Mouse (Mus musculus): ENCODE data around the gene Mark1. TPM values are rescaled to one million over a fixed set of nuclear protein-coding genes. Genes with fewer than 3 reads are reported as not detected.

Gene Mark1
- polyA plus RNA-seq, 1 experiment, result not detected

DNA sequence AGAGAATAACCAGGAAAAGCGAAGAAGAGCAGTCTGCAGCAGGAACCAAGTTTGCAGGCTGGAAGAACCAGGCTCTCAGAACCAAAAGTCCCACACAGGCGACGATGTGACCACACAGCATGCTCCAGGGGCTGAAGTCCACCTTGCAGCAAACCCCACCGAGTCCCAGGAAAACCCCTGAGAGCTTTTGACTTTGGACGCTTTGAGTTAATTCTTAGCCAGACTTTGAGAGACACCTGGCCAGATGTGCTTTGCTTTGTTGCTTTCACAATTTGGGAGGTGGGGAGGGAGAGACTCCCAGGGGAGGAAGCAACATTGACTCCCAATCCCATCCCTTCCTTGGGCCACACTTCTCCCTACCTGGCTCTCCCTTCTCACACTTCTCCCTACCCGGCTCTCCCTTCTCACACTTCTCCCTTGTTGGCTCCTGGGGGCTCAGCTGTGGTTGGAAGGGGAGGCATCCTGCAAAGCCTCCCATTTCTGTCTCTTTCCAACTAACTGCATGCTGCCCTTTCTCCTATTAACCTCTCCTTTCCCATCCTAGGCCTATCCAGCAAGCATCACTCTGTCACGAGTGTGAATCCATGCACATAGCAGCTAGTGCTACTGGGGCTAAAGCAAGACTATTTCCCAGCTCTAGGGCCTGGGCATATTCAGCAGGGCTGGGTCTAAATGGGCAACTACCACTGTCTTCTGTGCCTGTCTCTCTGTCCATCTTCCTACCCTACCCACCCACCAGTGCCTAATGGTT, 127.1 kb downstream of the Mark1 start:
- no peak for TF ChIP-seq CTCF (IDR thresholded peaks at IDR 0.05; ENCODE audit: insufficient read depth, low read depth, low read length)
- TF ChIP-seq POLR2A (IDR thresholded peaks at IDR 0.05; ENCODE audit: insufficient read depth, low read depth, low read length), result no peak
- Histone ChIP-seq H3K4me1 (ENCODE audit: control insufficient read depth, insufficient read depth, low read length) (peaks cover 25% of the 10 kb centered on the region), H3K27ac (ENCODE audit: insufficient read depth, low read depth, low read length) (no peak overlapping the region), H3K4me3 (ENCODE audit: insufficient read depth, low read depth, low read length) (no peak overlapping the region)
- 91% methylated on average over 7 of the region's 7 CpGs for WGBS

DNA sequence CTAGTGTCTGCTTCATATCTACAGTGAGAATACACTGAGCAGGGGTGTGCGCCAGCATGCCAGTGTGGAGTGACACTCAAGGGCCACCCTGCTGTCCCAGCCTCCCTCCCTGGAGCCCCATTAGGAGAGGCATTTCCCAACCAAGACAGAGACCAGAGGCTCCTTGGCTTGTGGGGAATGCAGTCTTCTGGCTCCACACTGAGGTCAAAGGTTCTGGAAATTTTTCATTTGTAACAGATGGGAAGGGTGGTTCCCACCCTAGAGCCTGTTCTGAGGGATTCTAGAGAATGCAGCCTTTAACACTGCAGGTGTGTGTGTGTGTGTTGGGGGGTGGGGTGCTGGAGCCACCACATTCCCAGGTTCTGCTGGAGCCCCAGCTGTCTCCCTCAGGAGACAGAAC, 127.9 kb downstream of the Mark1 start:
- TF ChIP-seq POLR2A (IDR thresholded peaks at IDR 0.05; ENCODE audit: insufficient read depth, low read depth, low read length), result no peak
- TF ChIP-seq CTCF (IDR thresholded peaks at IDR 0.05; ENCODE audit: insufficient read depth, low read depth, low read length), result no peak
- Histone ChIP-seq H3K4me1 (ENCODE audit: control insufficient read depth, insufficient read depth, low read length) (peaks cover 28% of the 10 kb centered on the region), H3K27ac (ENCODE audit: insufficient read depth, low read depth, low read length) (no peak overlapping the region), H3K4me3 (ENCODE audit: insufficient read depth, low read depth, low read length) (no peak overlapping the region)
- whole genome bisulfite sequencing, result 97% methylated on average over 1 of the region's 1 CpGs

DNA sequence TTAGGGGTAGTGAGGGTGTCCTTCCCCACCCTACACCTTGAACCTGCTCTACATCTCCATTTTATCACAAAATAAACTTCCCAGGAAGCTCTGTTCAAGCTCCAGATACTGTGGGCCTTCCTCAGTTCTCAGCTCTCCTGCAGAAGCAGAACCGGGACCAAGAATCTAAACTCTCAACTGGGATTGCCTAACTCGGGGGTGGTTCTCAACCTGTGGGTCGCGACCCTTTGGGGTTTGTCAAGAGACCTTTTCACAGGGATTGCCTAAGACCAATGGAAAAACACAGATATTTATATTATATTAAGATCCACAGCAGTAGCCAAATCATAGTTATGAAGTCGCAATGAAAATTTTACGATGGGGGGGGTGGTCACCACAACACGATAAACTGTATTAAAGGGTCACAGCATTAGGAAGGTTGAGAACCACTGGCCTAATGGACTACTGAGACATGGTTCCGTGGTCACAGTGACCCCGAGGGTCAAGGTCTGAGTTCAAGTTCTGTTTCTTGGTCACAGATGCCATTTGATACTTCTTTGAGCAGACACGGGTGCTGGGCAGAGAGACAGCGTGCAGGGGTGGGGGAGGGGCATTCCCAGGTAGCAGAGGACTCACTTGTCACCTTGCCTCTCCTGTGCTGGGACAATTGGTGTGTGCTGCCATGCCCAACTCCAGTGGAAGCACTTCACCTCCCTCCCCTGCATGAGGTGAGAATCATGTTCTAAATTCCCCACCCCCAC, 128.6 kb downstream of the Mark1 start:
- Histone ChIP-seq H3K27ac (ENCODE audit: insufficient read depth, low read depth, low read length) (no peak overlapping the region), H3K4me3 (ENCODE audit: insufficient read depth, low read depth, low read length) (no peak overlapping the region), H3K4me1 (ENCODE audit: control insufficient read depth, insufficient read depth, low read length) (peaks cover 28% of the 10 kb centered on the region)
- 82% methylated on average over 11 of the region's 11 CpGs for WGBS
- TF ChIP-seq POLR2A (IDR thresholded peaks at IDR 0.05; ENCODE audit: insufficient read depth, low read depth, low read length) (no peak), CTCF (IDR thresholded peaks at IDR 0.05; ENCODE audit: insufficient read depth, low read depth, low read length) (no peak)

DNA sequence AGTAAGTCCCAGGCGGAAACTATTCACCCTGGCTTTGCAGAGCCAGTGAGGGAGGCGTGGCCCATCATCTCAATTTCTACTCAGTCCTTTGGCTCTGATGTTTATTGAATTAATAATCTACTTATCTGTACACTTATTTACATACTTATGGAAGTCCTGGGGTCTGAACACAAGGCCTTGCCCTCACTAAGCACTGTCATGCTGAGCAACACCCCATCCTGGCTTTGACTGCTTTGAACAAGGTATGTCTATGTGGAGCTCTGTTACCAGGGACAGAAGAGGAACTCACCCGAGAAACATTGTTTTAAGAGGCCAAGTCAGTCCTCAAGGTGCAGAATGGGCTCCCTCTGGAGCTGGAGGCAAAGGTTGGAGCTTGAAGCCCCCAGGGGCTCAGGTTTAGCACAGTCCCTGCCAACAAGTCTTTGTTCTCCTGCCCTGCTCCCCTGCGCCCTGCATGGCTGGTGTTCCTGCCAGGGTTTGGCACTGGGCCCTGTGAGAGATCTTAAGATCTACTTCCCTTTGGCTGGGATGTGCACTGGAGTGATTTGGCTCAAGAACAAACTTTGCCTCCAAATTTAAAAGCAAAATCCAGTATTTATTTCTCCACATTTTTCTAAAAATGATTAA, 129.3 kb downstream of the Mark1 start:
- H3K4me3 ChIP-seq (ENCODE audit: insufficient read depth, low read depth, low read length), result no peak overlapping the region
- no peak for TF ChIP-seq POLR2A (IDR thresholded peaks at IDR 0.05; ENCODE audit: insufficient read depth, low read depth, low read length)
- TF ChIP-seq CTCF (IDR thresholded peaks at IDR 0.05; ENCODE audit: insufficient read depth, low read depth, low read length), result no peak
- WGBS, result 65% methylated on average over 4 of the region's 4 CpGs
- H3K4me1 ChIP-seq (ENCODE audit: control insufficient read depth, insufficient read depth, low read length), result peaks cover 28% of the 10 kb centered on the region
- peak overlapping the region; percentile 9; the same call in 1 of the 2 replicates for H3K27ac ChIP-seq (ENCODE audit: insufficient read depth, low read depth, low read length)

DNA sequence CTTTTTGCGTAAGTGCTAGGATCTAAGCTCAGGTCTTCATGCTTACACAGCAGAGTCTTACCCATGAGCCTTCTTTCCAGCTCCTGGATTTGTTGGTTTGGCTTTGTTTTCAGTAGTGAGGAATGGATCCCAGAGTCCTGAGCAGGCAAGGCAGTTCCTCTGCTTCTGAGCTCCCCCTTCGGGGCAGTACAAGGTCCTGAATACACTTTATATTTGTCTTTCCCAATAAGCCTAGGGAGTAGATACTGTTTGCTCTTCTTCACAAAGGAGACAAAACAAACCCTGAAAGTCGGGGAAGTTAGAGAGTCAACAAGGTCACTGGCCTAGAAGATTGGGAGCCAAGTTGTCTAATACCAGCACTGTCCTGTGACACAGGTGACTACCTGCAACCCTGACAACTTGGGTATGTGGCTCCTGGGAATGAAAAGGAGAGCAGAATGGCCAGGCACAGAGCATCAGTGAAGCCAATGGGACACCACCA, 131.7 kb downstream of the Mark1 start:
- no peak for TF ChIP-seq CTCF (IDR thresholded peaks at IDR 0.05; ENCODE audit: insufficient read depth, low read depth, low read length)
- no peak for TF ChIP-seq POLR2A (IDR thresholded peaks at IDR 0.05; ENCODE audit: insufficient read depth, low read depth, low read length)
- WGBS, result 87% methylated on average over 3 of the region's 3 CpGs
- H3K4me3 ChIP-seq (ENCODE audit: insufficient read depth, low read depth, low read length), result no peak overlapping the region
- no peak overlapping the region for H3K27ac ChIP-seq (ENCODE audit: insufficient read depth, low read depth, low read length)
- peaks cover 16% of the 10 kb centered on the region for H3K4me1 ChIP-seq (ENCODE audit: control insufficient read depth, insufficient read depth, low read length)

DNA sequence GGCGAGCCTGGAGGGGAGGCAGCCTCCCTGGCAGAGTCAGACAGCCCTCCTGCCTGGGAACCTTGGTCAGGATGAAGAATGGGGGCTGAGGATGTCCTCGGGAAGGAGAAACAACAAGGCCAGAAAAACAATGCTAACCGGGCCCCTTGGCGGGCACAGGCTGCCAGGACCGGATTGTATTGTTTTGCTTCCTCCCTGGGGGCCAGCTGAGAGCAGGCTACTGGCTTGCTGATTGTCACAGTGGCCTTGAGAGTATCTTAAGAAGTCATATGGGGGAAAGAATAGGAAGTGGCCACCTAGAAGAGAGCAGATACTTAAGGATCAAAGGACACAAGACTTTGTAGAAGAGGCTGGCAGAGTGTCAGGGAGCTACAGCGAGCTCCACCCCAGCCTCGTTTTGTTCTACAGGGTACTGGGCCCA, 135.0 kb downstream of the Mark1 start:
- H3K4me3 ChIP-seq (ENCODE audit: insufficient read depth, low read depth, low read length), result no peak overlapping the region
- TF ChIP-seq POLR2A (IDR thresholded peaks at IDR 0.05; ENCODE audit: insufficient read depth, low read depth, low read length) (no peak), CTCF (IDR thresholded peaks at IDR 0.05; ENCODE audit: insufficient read depth, low read depth, low read length) (no peak)
- WGBS, result 56% methylated on average over 7 of the region's 7 CpGs
- H3K4me1 ChIP-seq (ENCODE audit: control insufficient read depth, insufficient read depth, low read length), result peaks cover 15% of the 10 kb centered on the region
- H3K27ac ChIP-seq (ENCODE audit: insufficient read depth, low read depth, low read length), result no peak overlapping the region

DNA sequence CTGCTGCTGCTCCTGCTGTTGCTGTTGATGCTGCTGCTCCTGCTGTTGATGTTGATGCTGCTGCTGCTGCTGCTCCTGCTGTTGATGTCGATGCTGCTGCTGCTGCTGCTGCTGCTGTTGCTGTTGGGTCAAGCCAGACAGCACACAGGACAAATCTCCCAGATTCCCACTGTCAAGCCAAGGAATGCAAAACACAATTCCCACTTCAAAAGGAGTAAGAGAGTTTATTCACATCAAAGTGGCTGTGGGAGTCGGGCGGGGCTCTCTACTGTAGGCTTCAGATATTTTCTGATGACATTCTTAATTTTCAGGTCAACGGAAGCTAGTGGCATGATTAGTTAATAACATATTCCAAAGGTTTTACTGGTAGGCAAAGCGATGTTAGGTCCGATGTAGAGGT, 136.7 kb downstream of the Mark1 start:
- no peak overlapping the region for H3K4me3 ChIP-seq (ENCODE audit: insufficient read depth, low read depth, low read length)
- TF ChIP-seq POLR2A (IDR thresholded peaks at IDR 0.05; ENCODE audit: insufficient read depth, low read depth, low read length), result no peak
- TF ChIP-seq CTCF (IDR thresholded peaks at IDR 0.05; ENCODE audit: insufficient read depth, low read depth, low read length), result no peak
- peaks cover 15% of the 10 kb centered on the region for H3K4me1 ChIP-seq (ENCODE audit: control insufficient read depth, insufficient read depth, low read length)
- 77% methylated on average over 6 of the region's 6 CpGs for WGBS
- no peak overlapping the region for H3K27ac ChIP-seq (ENCODE audit: insufficient read depth, low read depth, low read length)

DNA sequence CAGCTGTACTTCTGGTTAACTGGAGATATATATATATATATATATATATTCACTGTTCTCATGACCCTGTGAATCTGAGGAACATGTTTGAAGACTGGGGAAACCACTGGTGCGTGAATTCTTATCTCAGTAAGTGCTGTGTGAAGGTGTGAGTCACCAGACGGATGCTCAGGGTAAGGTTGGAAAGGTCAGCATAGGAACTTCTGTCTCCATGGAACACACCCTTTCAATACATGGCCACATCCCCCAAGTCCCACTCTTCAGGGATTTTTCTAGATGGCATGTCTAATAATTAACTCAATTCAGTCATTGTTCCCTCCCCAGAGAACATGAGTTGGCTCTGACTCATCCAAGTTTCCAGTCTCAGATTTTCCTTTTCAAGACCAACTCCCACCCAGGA, 137.8 kb downstream of the Mark1 start:
- Histone ChIP-seq H3K27ac (ENCODE audit: insufficient read depth, low read depth, low read length) (no peak overlapping the region), H3K4me3 (ENCODE audit: insufficient read depth, low read depth, low read length) (no peak overlapping the region), H3K4me1 (ENCODE audit: control insufficient read depth, insufficient read depth, low read length) (peaks cover 13% of the 10 kb centered on the region)
- 59% methylated on average over 2 of the region's 2 CpGs for WGBS
- no peak for TF ChIP-seq POLR2A (IDR thresholded peaks at IDR 0.05; ENCODE audit: insufficient read depth, low read depth, low read length)
- TF ChIP-seq CTCF (IDR thresholded peaks at IDR 0.05; ENCODE audit: insufficient read depth, low read depth, low read length), result no peak

DNA sequence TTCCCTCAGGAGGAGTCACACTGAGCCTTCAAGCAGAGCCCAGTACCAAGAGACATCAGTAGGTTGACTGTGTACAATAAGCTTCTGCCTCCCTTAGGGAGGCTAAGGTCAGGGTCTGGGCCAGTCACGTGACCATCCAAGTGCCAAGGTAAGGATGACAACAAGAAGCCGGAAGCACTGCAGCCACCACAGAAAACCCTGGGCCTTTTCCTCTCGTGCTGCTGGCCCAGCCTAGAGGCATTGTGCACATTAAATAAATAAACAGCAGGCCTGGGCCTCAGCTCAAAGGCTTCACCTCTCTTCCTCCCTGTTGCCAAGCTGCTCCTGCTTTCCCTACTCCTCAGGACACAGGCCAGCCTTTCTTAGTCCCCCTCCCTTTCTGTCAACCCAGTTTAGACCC, 139.1 kb downstream of the Mark1 start:
- Histone ChIP-seq H3K4me1 (ENCODE audit: control insufficient read depth, insufficient read depth, low read length) (peaks cover 13% of the 10 kb centered on the region), H3K4me3 (ENCODE audit: insufficient read depth, low read depth, low read length) (no peak overlapping the region), H3K27ac (ENCODE audit: insufficient read depth, low read depth, low read length) (no peak overlapping the region)
- 67% methylated on average over 3 of the region's 3 CpGs for WGBS
- TF ChIP-seq CTCF (IDR thresholded peaks at IDR 0.05; ENCODE audit: insufficient read depth, low read depth, low read length) (no peak), POLR2A (IDR thresholded peaks at IDR 0.05; ENCODE audit: insufficient read depth, low read depth, low read length) (no peak)

Data from olfactory bulb, adult 2 months (tissue).